Mouse (Mus musculus): ENCODE results near the gene Tex11. TPM values are rescaled to one million over a fixed set of nuclear protein-coding genes. Genes with fewer than 3 reads are reported as not detected.

The Tex11 gene
- polyA plus RNA-seq, 1 experiment from 2014 or later = not detected

DNA sequence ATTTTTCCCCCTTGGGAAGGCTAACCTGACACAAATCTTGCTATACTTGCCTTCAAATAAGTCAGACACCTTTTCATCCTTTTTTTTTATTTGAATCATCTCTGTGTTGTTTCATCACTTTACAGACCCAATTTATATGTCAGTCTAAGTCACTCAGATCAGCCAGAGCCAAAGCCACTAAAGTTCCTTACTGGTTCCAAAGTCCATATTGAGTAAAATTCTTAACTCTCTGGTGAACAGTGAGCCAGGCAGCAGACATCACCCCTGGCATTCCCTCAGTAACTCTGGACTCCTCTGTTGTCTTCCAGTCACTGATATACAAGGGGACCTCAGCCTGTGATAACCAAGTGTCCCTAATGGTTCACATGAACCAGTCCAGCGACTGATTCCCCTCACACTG lies 233.9 kb downstream of the Tex11 start:
- Histone ChIP-seq H3K4me2 (ENCODE audit: low read depth, severe bottlenecking) (no peak overlapping the region), H3K4me3 (ENCODE audit: low read depth, low read length) (no peak overlapping the region), H3K9ac (ENCODE audit: low read length) (no peak overlapping the region), H3K36me3 (ENCODE audit: control insufficient read depth, insufficient read depth, low read length) (no peaks in the 10 kb centered on the region), H3K9me3 (ENCODE audit: control insufficient read depth, low read length) (no peaks in the 10 kb centered on the region), H3K27me3 (ENCODE audit: control insufficient read depth, insufficient read depth, low read length) (peaks cover 4% of the 10 kb centered on the region; the same call in 1 of the 2 replicates), H3K27ac (replicated peaks; ENCODE audit: low read depth, low read length) (no peak overlapping the region), H3K4me1 (ENCODE audit: control insufficient read depth, insufficient read depth, low read length) (no peaks in the 10 kb centered on the region)
- WGBS = 71% methylated on average over 1 of the region's 1 CpGs
- ATAC-seq (ENCODE audit: insufficient number of reproducible peaks, low FRiP score, low TSS enrichment, low read depth) (no peak), DNase-seq (ENCODE audit: low spot score) (no peak)

DNA sequence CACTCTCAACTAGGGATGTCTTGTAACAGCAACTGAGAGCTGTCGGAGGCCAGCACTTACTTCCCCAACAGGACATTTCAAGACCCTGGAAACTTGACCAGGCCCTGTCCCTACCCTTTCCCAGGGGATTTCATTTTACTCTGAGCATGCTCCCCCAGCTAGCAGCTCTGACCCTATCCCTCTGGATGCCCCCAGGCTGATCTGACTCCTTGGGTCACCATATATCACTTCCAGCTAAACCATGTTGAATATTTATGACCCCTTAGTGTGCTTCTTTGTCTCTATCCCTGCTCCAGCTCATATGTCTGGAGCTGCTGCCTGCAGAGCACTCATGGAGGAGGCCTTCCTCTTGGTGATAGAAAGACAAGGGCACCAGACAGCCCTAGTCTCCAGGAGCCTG lies 238.3 kb downstream of the Tex11 start:
- DNase-seq (ENCODE audit: low spot score) (no peak), ATAC-seq (ENCODE audit: insufficient number of reproducible peaks, low FRiP score, low TSS enrichment, low read depth) (no peak)
- Histone ChIP-seq H3K27ac (replicated peaks; ENCODE audit: low read depth, low read length) (no peak overlapping the region), H3K4me2 (ENCODE audit: low read depth, severe bottlenecking) (no peak overlapping the region), H3K9ac (ENCODE audit: low read length) (no peak overlapping the region), H3K4me3 (ENCODE audit: low read depth, low read length) (no peak overlapping the region), H3K27me3 (ENCODE audit: control insufficient read depth, insufficient read depth, low read length) (peaks cover 6% of the 10 kb centered on the region; the same call in 1 of the 2 replicates), H3K9me3 (ENCODE audit: control insufficient read depth, low read length) (no peaks in the 10 kb centered on the region), H3K36me3 (ENCODE audit: control insufficient read depth, insufficient read depth, low read length) (no peaks in the 10 kb centered on the region), H3K4me1 (ENCODE audit: control insufficient read depth, insufficient read depth, low read length) (no peaks in the 10 kb centered on the region)
- 81% methylated on average over 1 of the region's 1 CpGs for WGBS

DNA sequence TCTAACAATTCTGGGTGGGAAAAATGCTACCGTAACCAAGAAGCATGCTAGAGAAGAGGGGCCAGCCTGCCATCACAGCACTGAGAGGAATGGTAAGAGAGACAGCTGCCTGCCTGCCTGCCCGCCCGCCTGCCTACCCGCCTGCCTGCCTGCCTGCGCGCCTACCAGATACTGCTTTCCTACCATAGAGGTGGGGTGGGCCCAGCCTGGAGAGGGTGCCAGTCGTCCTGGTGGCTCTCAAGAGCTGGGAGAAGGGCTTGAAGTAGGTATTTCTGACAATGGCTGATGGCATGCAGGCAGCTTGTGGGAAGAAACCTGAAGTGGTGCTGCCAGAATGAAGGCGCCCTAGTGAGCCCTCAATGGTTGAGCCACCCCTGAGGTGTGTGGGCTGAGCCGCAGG lies 240.8 kb downstream of the Tex11 start:
- Histone ChIP-seq H3K9ac (ENCODE audit: low read length) (no peak overlapping the region), H3K27me3 (ENCODE audit: control insufficient read depth, insufficient read depth, low read length) (0 out of 2 replicates have a peak, but pooled peaks cover 6% of the 10 kb centered on the region), H3K4me1 (ENCODE audit: control insufficient read depth, insufficient read depth, low read length) (no peaks in the 10 kb centered on the region), H3K9me3 (ENCODE audit: control insufficient read depth, low read length) (no peaks in the 10 kb centered on the region), H3K27ac (replicated peaks; ENCODE audit: low read depth, low read length) (no peak overlapping the region), H3K4me3 (ENCODE audit: low read depth, low read length) (no peak overlapping the region), H3K4me2 (ENCODE audit: low read depth, severe bottlenecking) (no peak overlapping the region), H3K36me3 (ENCODE audit: control insufficient read depth, insufficient read depth, low read length) (no peaks in the 10 kb centered on the region)
- WGBS = 89% methylated on average over 9 of the region's 9 CpGs
- ATAC-seq (ENCODE audit: insufficient number of reproducible peaks, low FRiP score, low TSS enrichment, low read depth) (no peak), DNase-seq (ENCODE audit: low spot score) (no peak)

DNA sequence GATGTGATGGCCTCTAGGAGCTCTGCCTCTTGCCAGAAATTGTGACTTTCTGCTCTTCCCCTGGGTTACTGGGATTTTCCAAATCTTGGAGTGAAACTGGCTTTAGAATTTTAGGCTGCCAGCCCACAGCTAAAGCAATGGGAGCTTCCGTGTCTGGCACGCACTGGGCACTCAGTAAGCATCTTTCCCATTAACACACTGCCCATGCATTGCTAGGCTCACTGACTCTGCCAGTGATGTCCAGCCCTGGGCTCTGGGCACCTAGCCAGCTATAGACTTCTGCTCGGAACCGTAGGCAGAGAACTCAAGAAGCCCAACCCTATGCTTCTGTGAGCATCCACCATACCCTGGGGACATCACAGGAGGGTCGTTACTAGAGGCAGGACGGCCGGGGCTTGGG lies 243.7 kb downstream of the Tex11 start:
- WGBS = 93% methylated on average over 7 of the region's 7 CpGs
- no peak overlapping the region for H3K4me3 ChIP-seq (ENCODE audit: low read depth, low read length)
- no peak overlapping the region for H3K9ac ChIP-seq (ENCODE audit: low read length)
- H3K27ac ChIP-seq (replicated peaks; ENCODE audit: low read depth, low read length) = no peak overlapping the region
- no peaks in the 10 kb centered on the region for H3K9me3 ChIP-seq (ENCODE audit: control insufficient read depth, low read length)
- ATAC-seq (ENCODE audit: insufficient number of reproducible peaks, low FRiP score, low TSS enrichment, low read depth) (no peak), DNase-seq (ENCODE audit: low spot score) (no peak)
- H3K36me3 ChIP-seq (ENCODE audit: control insufficient read depth, insufficient read depth, low read length) = no peaks in the 10 kb centered on the region; the same call in 1 of the 2 replicates
- H3K4me2 ChIP-seq (ENCODE audit: low read depth, severe bottlenecking) = no peak overlapping the region
- H3K27me3 ChIP-seq (ENCODE audit: control insufficient read depth, insufficient read depth, low read length) = 0 out of 2 replicates have a peak, but pooled peaks cover 2% of the 10 kb centered on the region
- no peaks in the 10 kb centered on the region for H3K4me1 ChIP-seq (ENCODE audit: control insufficient read depth, insufficient read depth, low read length)

DNA sequence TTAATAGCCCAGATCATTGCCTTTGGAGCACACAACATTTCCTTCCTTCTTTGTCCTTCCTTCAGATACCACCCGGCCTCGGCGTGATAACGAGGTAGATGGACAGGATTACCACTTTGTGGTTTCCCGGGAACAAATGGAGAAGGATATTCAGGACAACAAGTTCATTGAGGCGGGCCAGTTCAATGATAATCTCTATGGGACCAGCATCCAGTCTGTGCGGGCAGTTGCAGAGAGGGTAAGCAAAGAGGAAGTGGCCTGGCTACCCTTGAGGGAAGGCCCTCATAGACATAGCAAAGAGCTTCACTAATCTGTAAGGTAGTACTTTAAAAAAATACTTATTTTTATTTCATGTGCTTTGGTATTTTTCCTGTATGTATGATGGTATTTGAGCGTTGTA lies 245.3 kb downstream of the Tex11 start:
- 93% methylated on average over 8 of the region's 8 CpGs for WGBS
- no peaks in the 10 kb centered on the region; the same call in 1 of the 2 replicates for H3K36me3 ChIP-seq (ENCODE audit: control insufficient read depth, insufficient read depth, low read length)
- H3K9ac ChIP-seq (ENCODE audit: low read length) = no peak overlapping the region
- H3K27me3 ChIP-seq (ENCODE audit: control insufficient read depth, insufficient read depth, low read length) = no peaks in the 10 kb centered on the region
- H3K9me3 ChIP-seq (ENCODE audit: control insufficient read depth, low read length) = no peaks in the 10 kb centered on the region
- DNase-seq (ENCODE audit: low spot score) = no peak
- H3K27ac ChIP-seq (replicated peaks; ENCODE audit: low read depth, low read length) = no peak overlapping the region
- H3K4me3 ChIP-seq (ENCODE audit: low read depth, low read length) = no peak overlapping the region
- no peak overlapping the region for H3K4me2 ChIP-seq (ENCODE audit: low read depth, severe bottlenecking)
- no peaks in the 10 kb centered on the region for H3K4me1 ChIP-seq (ENCODE audit: control insufficient read depth, insufficient read depth, low read length)
- no peak for ATAC-seq (ENCODE audit: insufficient number of reproducible peaks, low FRiP score, low TSS enrichment, low read depth)

DNA sequence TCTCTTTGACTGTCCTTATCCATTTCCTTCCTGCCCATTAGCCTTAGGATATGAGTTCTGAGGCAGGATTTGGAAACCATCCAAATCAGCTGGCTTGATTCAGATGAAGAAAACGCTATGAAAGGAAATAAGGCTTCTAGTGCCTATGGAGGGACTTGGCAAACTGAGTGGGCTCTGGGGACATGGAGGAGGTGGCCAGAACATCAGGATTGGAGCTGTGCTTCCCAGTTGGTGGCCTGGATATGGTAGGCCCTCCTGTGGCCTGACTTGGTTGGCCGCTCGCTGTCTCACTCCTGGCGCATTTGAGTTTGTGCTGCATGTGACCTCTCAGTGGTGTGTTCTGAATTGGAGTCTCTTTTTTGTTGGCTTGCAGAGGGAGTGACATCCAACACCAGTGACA lies 248.3 kb downstream of the Tex11 start:
- H3K9ac ChIP-seq (ENCODE audit: low read length) = no peak overlapping the region
- no peaks in the 10 kb centered on the region; the same call in 1 of the 2 replicates for H3K36me3 ChIP-seq (ENCODE audit: control insufficient read depth, insufficient read depth, low read length)

DNA sequence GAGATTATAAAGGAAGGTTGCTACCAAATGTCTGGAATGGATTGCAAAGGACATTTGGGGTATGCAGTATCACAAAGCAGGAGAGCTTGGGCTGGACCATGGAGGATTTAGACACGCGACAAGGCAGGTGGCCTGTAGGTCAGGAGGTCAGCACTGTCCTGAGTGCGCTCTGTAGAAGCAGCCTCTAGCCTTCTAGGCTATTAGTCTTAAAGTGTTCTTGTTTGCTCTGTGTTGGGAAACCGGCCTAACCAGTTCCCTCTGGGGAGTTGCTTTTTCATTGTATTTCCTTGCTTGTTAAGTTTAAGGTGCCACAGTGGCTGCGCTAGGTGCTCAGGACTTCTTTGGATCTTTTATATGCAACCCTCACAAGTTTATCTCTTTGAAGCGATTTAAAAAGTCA lies 257.4 kb downstream of the Tex11 start:
- no peak for ATAC-seq (ENCODE audit: insufficient number of reproducible peaks, low FRiP score, low TSS enrichment, low read depth)
- H3K9ac ChIP-seq (ENCODE audit: low read length) = no peak overlapping the region
- WGBS = 72% methylated on average over 6 of the region's 6 CpGs
- H3K4me1 ChIP-seq (ENCODE audit: control insufficient read depth, insufficient read depth, low read length) = no peaks in the 10 kb centered on the region
- H3K27ac ChIP-seq (replicated peaks; ENCODE audit: low read depth, low read length) = no peak overlapping the region
- H3K4me2 ChIP-seq (ENCODE audit: low read depth, severe bottlenecking) = no peak overlapping the region
- no peak for DNase-seq (ENCODE audit: low spot score)
- H3K9me3 ChIP-seq (ENCODE audit: control insufficient read depth, low read length) = no peaks in the 10 kb centered on the region
- no peak overlapping the region for H3K4me3 ChIP-seq (ENCODE audit: low read depth, low read length)
- no peaks in the 10 kb centered on the region; the same call in 1 of the 2 replicates for H3K36me3 ChIP-seq (ENCODE audit: control insufficient read depth, insufficient read depth, low read length)
- H3K27me3 ChIP-seq (ENCODE audit: control insufficient read depth, insufficient read depth, low read length) = no peaks in the 10 kb centered on the region

More for the DNA sequence above, 248.3 kb downstream of the Tex11 start:
- Histone ChIP-seq H3K27ac (replicated peaks; ENCODE audit: low read depth, low read length) (no peak overlapping the region), H3K4me3 (ENCODE audit: low read depth, low read length) (no peak overlapping the region), H3K9me3 (ENCODE audit: control insufficient read depth, low read length) (no peaks in the 10 kb centered on the region), H3K27me3 (ENCODE audit: control insufficient read depth, insufficient read depth, low read length) (no peaks in the 10 kb centered on the region), H3K4me2 (ENCODE audit: low read depth, severe bottlenecking) (no peak overlapping the region), H3K4me1 (ENCODE audit: control insufficient read depth, insufficient read depth, low read length) (no peaks in the 10 kb centered on the region)
- WGBS = 93% methylated on average over 4 of the region's 4 CpGs
- ATAC-seq (ENCODE audit: insufficient number of reproducible peaks, low FRiP score, low TSS enrichment, low read depth) (no peak), DNase-seq (ENCODE audit: low spot score) (no peak)

DNA sequence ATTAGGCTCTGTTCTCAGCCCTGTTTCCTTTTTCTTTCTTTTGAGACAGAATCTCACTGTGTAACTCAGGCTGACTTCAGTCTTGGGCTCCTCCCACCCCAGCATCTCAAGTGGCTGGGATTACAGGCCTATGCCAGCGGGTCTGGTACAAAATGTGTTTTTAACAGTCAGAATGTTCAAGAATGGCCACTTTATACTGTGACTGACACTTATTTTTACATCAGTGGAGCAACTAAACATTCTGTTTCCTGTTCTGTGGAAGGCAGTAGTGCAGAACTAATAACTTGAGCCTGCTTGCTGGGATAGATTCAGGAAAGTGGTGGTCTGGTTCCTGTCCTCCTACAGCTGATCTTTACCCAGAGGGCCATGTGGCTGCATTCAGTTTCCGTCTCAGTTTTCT lies 258.8 kb downstream of the Tex11 start:
- Histone ChIP-seq H3K4me3 (ENCODE audit: low read depth, low read length) (no peak overlapping the region), H3K4me1 (ENCODE audit: control insufficient read depth, insufficient read depth, low read length) (no peaks in the 10 kb centered on the region), H3K4me2 (ENCODE audit: low read depth, severe bottlenecking) (no peak overlapping the region), H3K9me3 (ENCODE audit: control insufficient read depth, low read length) (no peaks in the 10 kb centered on the region), H3K27ac (replicated peaks; ENCODE audit: low read depth, low read length) (no peak overlapping the region), H3K27me3 (ENCODE audit: control insufficient read depth, insufficient read depth, low read length) (no peaks in the 10 kb centered on the region), H3K36me3 (ENCODE audit: control insufficient read depth, insufficient read depth, low read length) (no peaks in the 10 kb centered on the region; the same call in 1 of the 2 replicates), H3K9ac (ENCODE audit: low read length) (no peak overlapping the region)
- peak; percentile 31; the same call in 1 of the 2 replicates for ATAC-seq (ENCODE audit: insufficient number of reproducible peaks, low FRiP score, low TSS enrichment, low read depth)
- WGBS = 31% methylated on average over 2 of the region's 2 CpGs
- DNase-seq (ENCODE audit: low spot score) = no peak

DNA sequence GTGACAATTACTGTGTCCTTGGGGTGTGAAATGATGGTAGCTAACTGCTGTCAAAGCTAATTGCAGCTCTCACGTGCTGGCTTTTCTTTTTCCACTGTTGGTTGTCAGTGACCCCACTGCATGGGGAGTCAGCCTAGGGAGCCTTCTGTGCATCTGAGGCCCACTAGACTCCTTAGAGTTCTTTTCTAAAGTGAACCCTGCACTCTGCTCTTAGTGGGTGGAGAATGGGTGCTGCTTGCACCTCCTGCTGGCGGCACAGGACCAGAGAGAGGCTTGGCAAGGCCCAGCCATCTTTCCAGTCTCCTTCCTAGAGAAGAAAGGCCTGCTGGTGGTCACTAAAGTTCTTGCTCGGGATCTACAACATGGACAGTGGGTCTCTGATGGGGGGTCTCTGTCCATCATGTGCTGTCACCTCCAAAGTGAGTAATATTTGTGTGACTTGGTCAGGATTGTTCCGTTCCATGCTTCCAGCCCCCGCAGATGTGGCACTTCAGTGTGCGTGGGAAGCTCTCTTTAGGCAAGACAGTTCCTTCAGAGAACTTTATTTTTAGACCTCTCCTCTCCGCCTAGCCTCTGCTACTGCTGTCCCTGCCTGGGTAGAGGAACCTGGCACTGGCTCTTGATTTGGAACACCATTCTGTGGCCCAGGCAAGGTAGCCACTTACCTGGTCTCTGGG lies 261.5 kb downstream of the Tex11 start:
- Histone ChIP-seq H3K27ac (replicated peaks; ENCODE audit: low read depth, low read length) (no peak overlapping the region), H3K36me3 (ENCODE audit: control insufficient read depth, insufficient read depth, low read length) (no peaks in the 10 kb centered on the region; the same call in 1 of the 2 replicates), H3K4me2 (ENCODE audit: low read depth, severe bottlenecking) (no peak overlapping the region), H3K9ac (ENCODE audit: low read length) (no peak overlapping the region), H3K27me3 (ENCODE audit: control insufficient read depth, insufficient read depth, low read length) (no peaks in the 10 kb centered on the region), H3K4me1 (ENCODE audit: control insufficient read depth, insufficient read depth, low read length) (no peaks in the 10 kb centered on the region), H3K9me3 (ENCODE audit: control insufficient read depth, low read length) (no peaks in the 10 kb centered on the region), H3K4me3 (ENCODE audit: low read depth, low read length) (no peak overlapping the region)
- WGBS = 76% methylated on average over 7 of the region's 7 CpGs
- DNase-seq (ENCODE audit: low spot score) = no peak
- ATAC-seq (ENCODE audit: insufficient number of reproducible peaks, low FRiP score, low TSS enrichment, low read depth) = no peak
